Mouse (Mus musculus) hindbrain, postnatal 0 days (tissue): ENCODE data around the gene Olfr921. TPM values are rescaled to one million over a fixed set of nuclear protein-coding genes. Genes with fewer than 3 reads are reported as not detected.

Experiments used
- ATAC-seq: fragments of 200-750 bp; cut with Nextera tagmentation; 2 replicates; pipeline ENCODE4 v1.8.0; 2017; ENCODE audit warnings: mild to moderate bottlenecking, moderate TSS enrichment, moderate library complexity
- DNase-seq: peaks from one replicate; pipeline ENCODE4 v3.0.0-alpha.2; 2015; ENCODE audit warnings: low spot score
- H3K27ac ChIP-seq: fragments of 300-500 bp; sonication (generic); 2 replicates; pipeline ENCODE4 v1.5.1; 2014; ENCODE audit warnings: mild to moderate bottlenecking
- H3K27me3 ChIP-seq: fragments of 300-500 bp; sonication (generic); 2 replicates; pipeline ENCODE4 v1.6.1; 2014; ENCODE audit warnings: low read length, mixed read lengths; ENCODE audit not compliant: insufficient read depth
- H3K36me3 ChIP-seq: fragments of 300-500 bp; sonication (generic); 2 replicates; pipeline ENCODE4 v1.6.1; 2014; ENCODE audit warnings: low read length, mixed read lengths; ENCODE audit not compliant: insufficient read depth
- H3K4me1 ChIP-seq: fragments of 300-500 bp; sonication (generic); 2 replicates; pipeline ENCODE4 v1.6.1; 2014; ENCODE audit warnings: antibody characterized with exemption, low read length, mixed read lengths; ENCODE audit not compliant: insufficient read depth
- H3K4me2 ChIP-seq: fragments of 300-500 bp; sonication (generic); 2 replicates; pipeline ENCODE4 v1.6.1; 2014; ENCODE audit warnings: low read depth, mild to moderate bottlenecking, low read length, moderate library complexity, mixed read lengths
- H3K4me3 ChIP-seq: fragments of 300-500 bp; sonication (generic); 2 replicates; pipeline ENCODE4 v1.5.1; 2014; ENCODE audit warnings: low read length
- H3K9ac ChIP-seq: fragments of 300-500 bp; sonication (generic); replicated peaks from 2 replicates; pipeline ENCODE4 v1.6.1; 2014; ENCODE audit warnings: mild to moderate bottlenecking, low read length, moderate library complexity, mixed read lengths
- H3K9me3 ChIP-seq: fragments of 300-500 bp; sonication (generic); 2 replicates; pipeline ENCODE4 v1.6.1; 2016; ENCODE audit warnings: low read length, mixed read lengths
- CTCF ChIP-seq: IDR thresholded peaks from 2 replicates; pipeline ENCODE4 v1.5.1; 2016; ENCODE audit warnings: antibody characterized with exemption, control low read depth, low read depth
- WGBS: fragments of 180-500 bp; shearing (Covaris S2); extraction: QIAGEN DNeasy Blood & Tissue Kit; methylation state at CpG from one replicate; pipeline ENCODE4 v1.1.7; 2014; 5-methylcytosine and 5-hydroxymethylcytosine counted together
- polyA plus RNA-seq: library from polyadenylated mRNA; unstranded; fragments of >200 nt; fragmentation: Nextera tagmentation; extraction: Ambion mirVana; gene quantifications from 2 replicates; pipeline ENCODE4 v1.2.1, GENCODE M21; 2015
- total RNA-seq: library from RNA; depleted of rRNA; stranded (reverse); fragments of >200 nt; gene quantifications from 2 replicates; pipeline ENCODE4 v1.2.3, GENCODE M21; 2014; rRNA removed

The Olfr921 gene
- total and polyA plus RNA-seq, 2 experiments from 2014 or later, result not detected

GRCm38 (mm10) chr9:38805696-38806095, 32.8 kb downstream of the Olfr921 start:
- Histone ChIP-seq H3K9me3 (no peaks in the 10 kb centered on the region), H3K4me2 (no peak overlapping the region), H3K9ac (no peak overlapping the region), H3K27me3 (no peaks in the 10 kb centered on the region), H3K27ac (no peak overlapping the region), H3K36me3 (no peaks in the 10 kb centered on the region), H3K4me1 (no peaks in the 10 kb centered on the region), H3K4me3 (no peak overlapping the region)
- TF ChIP-seq CTCF, result peak; percentile 41
- 0 out of 2 replicates have a peak, but pooled peaks have one; percentile 38 for ATAC-seq
- DNase-seq, result peak; percentile 74

DNA sequence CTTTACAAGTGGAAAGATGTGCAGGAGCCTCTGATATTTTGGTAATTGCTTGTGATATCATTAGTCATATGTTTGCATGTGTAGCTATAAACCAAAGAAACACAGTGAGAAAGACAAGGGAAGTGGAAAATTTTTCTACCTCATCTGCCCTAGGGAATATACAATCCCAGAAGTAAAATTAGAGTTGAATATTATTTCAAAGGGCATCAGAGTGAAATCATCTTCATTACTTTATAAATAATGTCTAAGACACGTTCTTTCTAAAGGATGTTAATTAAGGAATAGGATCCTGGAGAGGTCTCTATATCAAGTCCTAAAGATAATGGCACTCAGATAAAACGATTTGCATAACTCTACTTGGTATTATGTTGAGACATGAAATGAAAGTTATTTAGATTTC, 41.4 kb downstream of the Olfr921 start, which contains the start of gene Olfr922:
Gene Olfr922, plus strand, starts transcription at position 301 of the 400 bp plus-strand sequence.
- H3K27ac ChIP-seq, result no peak within 1 kb of the TSS
- H3K9me3 ChIP-seq, result no peaks in the 10 kb centered on the region
- no peaks in the 10 kb centered on the region for H3K4me1 ChIP-seq
- ATAC-seq, result no peak
- TF ChIP-seq CTCF, result no peak
- H3K4me2 ChIP-seq, result no peak within 1 kb of the TSS
- H3K27me3 ChIP-seq, result no peaks in the 10 kb centered on the region
- DNase-seq, result no peak
- no peak within 1 kb of the TSS for H3K9ac ChIP-seq
- 67% methylated on average over 2 of the region's 2 CpGs for WGBS
- no peak within 1 kb of the TSS for H3K4me3 ChIP-seq
- H3K36me3 ChIP-seq, result no peaks in the 10 kb centered on the region

DNA sequence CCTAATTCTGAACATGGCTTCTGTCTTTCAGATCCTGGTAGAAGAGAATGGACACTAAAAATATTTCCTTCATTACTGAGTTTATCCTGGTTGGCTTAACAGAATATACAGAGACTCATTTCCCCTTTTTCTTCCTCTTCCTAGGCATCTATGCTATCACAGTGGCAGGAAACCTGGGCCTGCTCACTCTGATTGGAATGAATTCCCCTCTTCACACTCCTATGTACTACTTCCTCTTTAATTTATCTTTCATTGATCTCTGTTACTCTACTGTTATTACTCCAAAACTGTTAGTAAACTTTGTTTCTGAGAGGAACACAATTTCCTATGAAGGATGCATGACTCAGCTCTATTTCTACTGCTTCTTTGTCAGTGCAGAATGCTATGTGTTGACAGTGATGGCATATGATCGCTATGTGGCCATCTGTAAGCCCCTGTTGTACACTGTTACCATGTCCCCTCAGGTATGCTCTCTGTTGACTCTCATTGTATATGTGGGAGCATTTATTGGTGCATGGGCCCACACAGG, 42.7 kb downstream of the Olfr921 start:
- DNase-seq, result no peak

DNA sequence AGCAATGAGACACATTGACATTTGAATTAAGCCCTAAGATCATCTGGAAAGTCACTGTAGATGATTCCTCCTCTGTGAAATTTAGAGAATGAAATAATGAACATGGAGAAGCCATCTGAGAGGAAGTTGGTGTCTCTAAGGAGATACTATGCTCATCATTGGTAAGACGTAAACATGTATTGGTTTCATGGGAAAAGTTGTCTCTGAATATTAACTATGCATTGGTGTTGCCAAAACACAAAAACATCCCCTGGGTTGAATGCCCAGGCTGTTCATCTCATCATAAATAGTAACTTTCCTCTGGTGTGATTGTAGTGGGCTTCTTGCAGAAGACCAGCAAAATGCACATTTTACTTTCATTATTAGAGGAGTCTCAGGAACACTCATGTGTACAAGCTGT, 53.4 kb downstream of the Olfr921 start, which contains the start of gene Olfr923:
Gene Olfr923, plus strand, starts transcription at position 301 of the 400 bp plus-strand sequence.
- no peak within 1 kb of the TSS for H3K4me3 ChIP-seq
- H3K9me3 ChIP-seq, result no peaks in the 10 kb centered on the region
- 85% methylated on average over 1 of the region's 1 CpGs for WGBS
- DNase-seq, result no peak
- ATAC-seq, result no peak
- no peaks in the 10 kb centered on the region for H3K36me3 ChIP-seq
- H3K4me1 ChIP-seq, result no peaks in the 10 kb centered on the region
- no peak within 1 kb of the TSS for H3K27ac ChIP-seq
- no peaks in the 10 kb centered on the region for H3K27me3 ChIP-seq
- H3K4me2 ChIP-seq, result no peak within 1 kb of the TSS
- no peak for TF ChIP-seq CTCF
- no peak within 1 kb of the TSS for H3K9ac ChIP-seq

More for the DNA sequence above, 42.7 kb downstream of the Olfr921 start:
- H3K27ac ChIP-seq, result no peak overlapping the region
- H3K36me3 ChIP-seq, result no peaks in the 10 kb centered on the region
- no peaks in the 10 kb centered on the region for H3K27me3 ChIP-seq
- no peak overlapping the region for H3K4me2 ChIP-seq
- 88% methylated on average over 1 of the region's 1 CpGs for WGBS
- H3K9me3 ChIP-seq, result no peaks in the 10 kb centered on the region
- H3K9ac ChIP-seq, result no peak overlapping the region
- no peaks in the 10 kb centered on the region for H3K4me1 ChIP-seq
- TF ChIP-seq CTCF, result no peak
- no peak overlapping the region for H3K4me3 ChIP-seq
- ATAC-seq, result no peak

Other genes with a start within 250 kb of the Olfr921 start
- gene Olfr910, start 235.2 kb upstream of the Olfr921 start, total RNA-seq, result not detected in 2 replicates
- gene Olfr910, start 235.2 kb upstream of the Olfr921 start, polyA plus RNA-seq, result not detected in 2 replicates
- not detected in 2 replicates for gene Olfr912, start 192.9 kb upstream of the Olfr921 start, total RNA-seq
- not detected in 2 replicates for gene Olfr912, start 192.9 kb upstream of the Olfr921 start, polyA plus RNA-seq
- gene Olfr913, start 180.3 kb upstream of the Olfr921 start, total RNA-seq, result not detected in 2 replicates
- gene Olfr913, start 180.3 kb upstream of the Olfr921 start, polyA plus RNA-seq, result not detected in 2 replicates
- not detected in 2 replicates for gene Olfr914, start 168.0 kb upstream of the Olfr921 start, total RNA-seq
- not detected in 2 replicates for gene Olfr914, start 168.0 kb upstream of the Olfr921 start, polyA plus RNA-seq
- gene Olfr916, start 113.2 kb upstream of the Olfr921 start, total RNA-seq, result not detected in 2 replicates
- not detected in 2 replicates for gene Olfr916, start 113.2 kb upstream of the Olfr921 start, polyA plus RNA-seq
- not detected in 2 replicates for gene Olfr917, start 107.2 kb upstream of the Olfr921 start, total RNA-seq
- gene Olfr917, start 107.2 kb upstream of the Olfr921 start, polyA plus RNA-seq, result not detected in 2 replicates
- gene Olfr918, start 98.5 kb upstream of the Olfr921 start, total RNA-seq, result not detected in 2 replicates
- gene Olfr918, start 98.5 kb upstream of the Olfr921 start, polyA plus RNA-seq, result not detected in 2 replicates
- not detected in 2 replicates for gene Olfr919, start 69.4 kb upstream of the Olfr921 start, total RNA-seq
- gene Olfr919, start 69.4 kb upstream of the Olfr921 start, polyA plus RNA-seq, result not detected in 2 replicates
- 9.2 and 14.1 TPM in 2 replicates for gene Vwa5a, start 54.8 kb upstream of the Olfr921 start, total RNA-seq
- 9.4 and 10.2 TPM in 2 replicates for gene Vwa5a, start 54.8 kb upstream of the Olfr921 start, polyA plus RNA-seq
- gene Olfr920, start 20.8 kb upstream of the Olfr921 start, total RNA-seq, result 0.21 TPM in 1 of 2 replicates, not detected in the other
- 0.03 and 0.06 TPM in 2 replicates for gene Olfr920, start 20.8 kb upstream of the Olfr921 start, polyA plus RNA-seq
- not detected in 2 replicates for gene Olfr922, start 41.5 kb downstream of the Olfr921 start, total RNA-seq
- gene Olfr922, start 41.5 kb downstream of the Olfr921 start, polyA plus RNA-seq, result not detected in 2 replicates
- not detected in 2 replicates for gene Olfr923, start 53.5 kb downstream of the Olfr921 start, total RNA-seq
- not detected in 2 replicates for gene Olfr923, start 53.5 kb downstream of the Olfr921 start, polyA plus RNA-seq
- not detected in 2 replicates for gene Olfr924, start 71.4 kb downstream of the Olfr921 start, total RNA-seq
- not detected in 2 replicates for gene Olfr924, start 71.4 kb downstream of the Olfr921 start, polyA plus RNA-seq
- not detected in 2 replicates for gene Olfr26, start 82.0 kb downstream of the Olfr921 start, total RNA-seq
- gene Olfr26, start 82.0 kb downstream of the Olfr921 start, polyA plus RNA-seq, result not detected in 2 replicates
- gene Olfr926, start 104.1 kb downstream of the Olfr921 start, total RNA-seq, result not detected in 2 replicates
- not detected in 2 replicates for gene Olfr926, start 104.1 kb downstream of the Olfr921 start, polyA plus RNA-seq
- not detected in 2 replicates for gene Olfr930, start 156.7 kb downstream of the Olfr921 start, total RNA-seq
- not detected in 2 replicates for gene Olfr930, start 156.7 kb downstream of the Olfr921 start, polyA plus RNA-seq
- not detected in 2 replicates for gene Olfr933, start 199.2 kb downstream of the Olfr921 start, total RNA-seq
- not detected in 2 replicates for gene Olfr933, start 199.2 kb downstream of the Olfr921 start, polyA plus RNA-seq
- not detected in 2 replicates for gene Olfr934, start 215.2 kb downstream of the Olfr921 start, total RNA-seq
- not detected in 2 replicates for gene Olfr934, start 215.2 kb downstream of the Olfr921 start, polyA plus RNA-seq
- gene Olfr935, start 226.6 kb downstream of the Olfr921 start, total RNA-seq, result not detected in 2 replicates
- not detected in 2 replicates for gene Olfr935, start 226.6 kb downstream of the Olfr921 start, polyA plus RNA-seq